Mouse (Mus musculus) hindbrain, embryonic 15.5 days (tissue): Measurements from ENCODE around the gene Eid2b. TPM values are rescaled to one million over a fixed set of nuclear protein-coding genes. Genes with fewer than 3 reads are reported as not detected.

Experiments
- ATAC-seq: fragments of 200-750 bp; cut with Nextera tagmentation; 2 replicates; pipeline ENCODE4 v1.8.0; 2017; ENCODE audit warnings: low read depth, moderate number of reproducible peaks, moderate TSS enrichment; ENCODE audit not compliant: low FRiP score
- H3K27ac ChIP-seq: fragments of 300-500 bp; sonication (generic); replicated peaks from 2 replicates; pipeline ENCODE4 v1.5.1; 2015; ENCODE audit warnings: mild to moderate bottlenecking, inconsistent platforms
- H3K27me3 ChIP-seq: fragments of 300-500 bp; sonication (generic); 2 replicates; pipeline ENCODE4 v1.6.1; 2015; ENCODE audit warnings: control low read depth, inconsistent platforms
- H3K36me3 ChIP-seq: fragments of 300-500 bp; sonication (generic); 2 replicates; pipeline ENCODE4 v1.6.1; 2015; ENCODE audit warnings: control low read depth, inconsistent platforms
- H3K4me1 ChIP-seq: fragments of 300-500 bp; sonication (generic); replicated peaks from 2 replicates; pipeline ENCODE4 v1.6.1; 2015; ENCODE audit warnings: control low read depth, inconsistent platforms
- H3K4me2 ChIP-seq: fragments of 300-500 bp; sonication (generic); 2 replicates; pipeline ENCODE4 v1.6.1; 2015; ENCODE audit warnings: moderate library complexity, mild to moderate bottlenecking, inconsistent platforms
- H3K4me3 ChIP-seq: fragments of 300-500 bp; sonication (generic); 2 replicates; pipeline ENCODE4 v1.5.1; 2015; ENCODE audit warnings: mild to moderate bottlenecking, inconsistent platforms
- H3K9ac ChIP-seq: fragments of 300-500 bp; sonication (generic); 2 replicates; pipeline ENCODE4 v1.6.1; 2015; ENCODE audit warnings: inconsistent platforms
- H3K9me3 ChIP-seq: fragments of 300-500 bp; sonication (generic); 2 replicates; pipeline ENCODE4 v1.6.1; 2016; ENCODE audit warnings: control low read depth, inconsistent platforms
- WGBS: fragments of 180-500 bp; shearing (Covaris S2); methylation state at CpG from one replicate; pipeline ENCODE4 v1.1.7; 2015; 5-methylcytosine and 5-hydroxymethylcytosine counted together
- polyA plus RNA-seq: library from polyadenylated mRNA; unstranded; fragments of >200 nt; fragmentation: Nextera tagmentation; extraction: Ambion mirVana; gene quantifications from 2 replicates; pipeline ENCODE4 v1.2.1, GENCODE M21; 2015

Eid2b gene
- polyA plus RNA-seq, 1 experiment from 2014 or later: 38.4 TPM

- H3K36me3 ChIP-seq: peaks cover 36% of the 10 kb centered on the region
- H3K4me2 ChIP-seq: no peak overlapping the region
- no peak overlapping the region for H3K4me3 ChIP-seq
- no peak overlapping the region for H3K27ac ChIP-seq
- no peaks in the 10 kb centered on the region for H3K27me3 ChIP-seq
- H3K9ac ChIP-seq: no peak overlapping the region
- 84% methylated on average over 10 of the region's 10 CpGs for WGBS
- H3K4me1 ChIP-seq: peaks cover 19% of the 10 kb centered on the region
- no peaks in the 10 kb centered on the region for H3K9me3 ChIP-seq
- ATAC-seq: no peak
These were observed 28.1 kb downstream of the Eid2b start for GRCm38 (mm10) chr7:28305641-28306040.

- Histone ChIP-seq H3K27me3 (no peaks in the 10 kb centered on the region), H3K4me1 (peaks cover 23% of the 10 kb centered on the region), H3K4me2 (no peak overlapping the region), H3K36me3 (peaks cover 36% of the 10 kb centered on the region), H3K9ac (no peak overlapping the region), H3K4me3 (no peak overlapping the region), H3K27ac (no peak overlapping the region), H3K9me3 (no peaks in the 10 kb centered on the region)
- no peak for ATAC-seq
- 94% methylated on average over 8 of the region's 8 CpGs for WGBS
These were observed 28.7 kb downstream of the Eid2b start for GRCm38 (mm10) chr7:28306216-28306615.

GRCm38 (mm10) chr7:28309737-28310136 is 32.2 kb downstream of the Eid2b start:
- Histone ChIP-seq H3K4me1 (peaks cover 18% of the 10 kb centered on the region), H3K27me3 (no peaks in the 10 kb centered on the region), H3K4me2 (no peak overlapping the region), H3K4me3 (no peak overlapping the region), H3K36me3 (peaks cover 38% of the 10 kb centered on the region), H3K9me3 (no peaks in the 10 kb centered on the region), H3K9ac (no peak overlapping the region), H3K27ac (no peak overlapping the region)
- 32% methylated on average over 9 of the region's 9 CpGs for WGBS
- no peak for ATAC-seq

GRCm38 (mm10) chr7:28311151-28311925 is 33.8 kb downstream of the Eid2b start:
- WGBS: 6% methylated on average over 35 of the region's 35 CpGs
- Histone ChIP-seq H3K36me3 (peaks cover 38% of the 10 kb centered on the region), H3K27ac (peak overlapping the region; percentile 82), H3K4me3 (peak overlapping the region; percentile 99), H3K9ac (peak overlapping the region; percentile 87), H3K4me1 (peaks cover 18% of the 10 kb centered on the region), H3K4me2 (peak overlapping the region; percentile 78), H3K9me3 (no peaks in the 10 kb centered on the region), H3K27me3 (no peaks in the 10 kb centered on the region)
- ATAC-seq: peak; percentile 73; the same call in 1 of the 2 replicates

- under 1% methylated on average over 45 of the region's 45 CpGs for WGBS
- Histone ChIP-seq H3K27me3 (no peaks in the 10 kb centered on the region), H3K27ac (peak within 1 kb of the TSS; percentile 82), H3K4me3 (peak within 1 kb of the TSS; percentile 99), H3K4me1 (peaks cover 18% of the 10 kb centered on the region), H3K9me3 (no peaks in the 10 kb centered on the region), H3K4me2 (peak within 1 kb of the TSS; percentile 78), H3K36me3 (peaks cover 38% of the 10 kb centered on the region), H3K9ac (peak within 1 kb of the TSS; percentile 87)
- peak; percentile 96 for ATAC-seq
These were observed 34.5 kb downstream of the Eid2b start, which contains the start of gene Timm50 for GRCm38 (mm10) chr7:28311926-28312543. TSS of gene Timm50 (minus strand) at chr7:28312072.

GRCm38 (mm10) chr7:28318036-28318435 is 40.5 kb downstream of the Eid2b start:
- Histone ChIP-seq H3K27me3 (no peaks in the 10 kb centered on the region), H3K4me1 (no peaks in the 10 kb centered on the region), H3K4me3 (no peak overlapping the region), H3K27ac (no peak overlapping the region), H3K4me2 (no peak overlapping the region), H3K9me3 (no peaks in the 10 kb centered on the region), H3K9ac (no peak overlapping the region), H3K36me3 (peaks cover 86% of the 10 kb centered on the region)
- WGBS: 92% methylated on average over 3 of the region's 3 CpGs
- no peak for ATAC-seq

- Histone ChIP-seq H3K4me3 (no peak overlapping the region), H3K27ac (no peak overlapping the region), H3K4me1 (no peaks in the 10 kb centered on the region), H3K36me3 (peaks cover 92% of the 10 kb centered on the region), H3K27me3 (no peaks in the 10 kb centered on the region), H3K9me3 (no peaks in the 10 kb centered on the region), H3K9ac (no peak overlapping the region), H3K4me2 (no peak overlapping the region)
- WGBS: 95% methylated on average over 17 of the region's 17 CpGs
- ATAC-seq: no peak
These were observed 41.2 kb downstream of the Eid2b start for GRCm38 (mm10) chr7:28318714-28319113.

GRCm38 (mm10) chr7:28321974-28322720 is 44.6 kb downstream of the Eid2b start:
- no peak for ATAC-seq
- WGBS: 97% methylated on average over 15 of the region's 15 CpGs
- H3K4me3 ChIP-seq: no peak overlapping the region
- no peak overlapping the region for H3K9ac ChIP-seq
- no peak overlapping the region for H3K4me2 ChIP-seq
- no peaks in the 10 kb centered on the region for H3K27me3 ChIP-seq
- no peak overlapping the region for H3K27ac ChIP-seq
- peaks cover 96% of the 10 kb centered on the region for H3K36me3 ChIP-seq
- H3K9me3 ChIP-seq: no peaks in the 10 kb centered on the region
- no peaks in the 10 kb centered on the region for H3K4me1 ChIP-seq

GRCm38 (mm10) chr7:28325293-28325692 is 47.8 kb downstream of the Eid2b start:
- Histone ChIP-seq H3K27me3 (no peaks in the 10 kb centered on the region), H3K4me1 (no peaks in the 10 kb centered on the region), H3K9ac (no peak overlapping the region), H3K36me3 (peaks cover 90% of the 10 kb centered on the region), H3K9me3 (no peaks in the 10 kb centered on the region), H3K4me2 (no peak overlapping the region), H3K27ac (no peak overlapping the region), H3K4me3 (no peak overlapping the region)
- no peak for ATAC-seq
- 97% methylated on average over 8 of the region's 8 CpGs for WGBS

GRCm38 (mm10) chr7:28326457-28326856 is 48.9 kb downstream of the Eid2b start:
- Histone ChIP-seq H3K4me1 (no peaks in the 10 kb centered on the region), H3K36me3 (peaks cover 84% of the 10 kb centered on the region), H3K27ac (no peak overlapping the region), H3K9ac (no peak overlapping the region), H3K4me3 (no peak overlapping the region), H3K4me2 (no peak overlapping the region), H3K9me3 (no peaks in the 10 kb centered on the region), H3K27me3 (no peaks in the 10 kb centered on the region)
- WGBS: 80% methylated on average over 4 of the region's 4 CpGs
- ATAC-seq: no peak

GRCm38 (mm10) chr7:28328260-28328659 is 50.7 kb downstream of the Eid2b start:
- Histone ChIP-seq H3K4me1 (no peaks in the 10 kb centered on the region), H3K36me3 (peaks cover 66% of the 10 kb centered on the region), H3K9me3 (no peaks in the 10 kb centered on the region), H3K9ac (no peak overlapping the region), H3K27ac (no peak overlapping the region), H3K4me2 (no peak overlapping the region), H3K4me3 (no peak overlapping the region), H3K27me3 (no peaks in the 10 kb centered on the region)
- 93% methylated on average over 2 of the region's 2 CpGs for WGBS
- ATAC-seq: no peak
